Mouse (Mus musculus) inflammation-experienced regulatory T-cells (primary cell): ENCODE measurements around the gene Top3b. TPM values are rescaled to one million over a fixed set of nuclear protein-coding genes. Genes with fewer than 3 reads are reported as not detected.

Experiments used
- polyA plus RNA-seq, 2 experiments: library from polyadenylated mRNA; unstranded; fragments of 100-300 nt; shearing (Covaris generic); gene quantifications; one replicate each; pipeline ENCODE4 v1.2.1; 2017

Gene Top3b
- 100 to 1,000 TPM in 1 of 2 experiments, 10 to 100 TPM in 1; 99.8 to 110 TPM for polyA plus RNA-seq

GRCm38 (mm10) chr16:16870617-16871331 lies at the start of gene Top3b, which contains the start of gene Vpreb1:
TSS of gene Top3b (plus strand) at chr16:16870736.
TSS of gene Vpreb1 (minus strand) at chr16:16870843.

GRCm38 (mm10) chr16:16828757-16829615 lies 41.5 kb upstream of the Top3b start, which contains the start of gene Spag6l:
TSS of gene Spag6l (minus strand) at chr16:16829456.

GRCm38 (mm10) chr16:16863978-16864377 lies 6.6 kb upstream of the Top3b start, which contains the start of gene Igll1:
TSS of gene Igll1 (minus strand) at chr16:16863985.

GRCm38 (mm10) chr16:16896382-16897055 lies 26.0 kb downstream of the Top3b start, which contains the start of gene Ppm1f:
TSS of gene Ppm1f (plus strand) at chr16:16896469.

Other genes with a start within 250 kb of the Top3b start
- gene Olfr19, start 194.3 kb upstream of the Top3b start, polyA plus RNA-seq = not detected
- gene Spag6l, start 41.3 kb upstream of the Top3b start, polyA plus RNA-seq = 1 to 10 TPM in 1 of 2 experiments, not detected in 1; 2.0 TPM
- gene Igll1, start 6.8 kb upstream of the Top3b start, polyA plus RNA-seq = under 1 TPM; 0.64 to 0.81 TPM
- gene Vpreb1, start 107 bp downstream of the Top3b start, polyA plus RNA-seq = 1 to 10 TPM; 1.2 to 1.8 TPM
- 10 to 100 TPM; 14.3 to 32.9 TPM for gene Ppm1f, start 25.7 kb downstream of the Top3b start, polyA plus RNA-seq
- 100 to 1,000 TPM; 173 to 203 TPM for gene Mapk1, start 112.6 kb downstream of the Top3b start, polyA plus RNA-seq
- 10 to 100 TPM in 1 of 2 experiments, 1 to 10 TPM in 1; 3.4 to 10.1 TPM for gene Ypel1, start 199.0 kb downstream of the Top3b start, polyA plus RNA-seq
- 100 to 1,000 TPM; 210 to 226 TPM for gene Ppil2, start 240.5 kb downstream of the Top3b start, polyA plus RNA-seq